Mouse (Mus musculus) kidney, embryonic 15.5 days (tissue): ENCODE measurements around the gene Prkacb. TPM values are rescaled to one million over a fixed set of nuclear protein-coding genes. Genes with fewer than 3 reads are reported as not detected.

Source experiments
- ATAC-seq: fragments of 200-750 bp; cut with Nextera tagmentation; replicated peaks from 2 replicates; pipeline ENCODE4 v1.8.0; 2017; ENCODE audit warnings: moderate TSS enrichment; ENCODE audit not compliant: low FRiP score
- H3K27ac ChIP-seq: fragments of 300-500 bp; sonication (generic); 2 replicates; pipeline ENCODE4 v1.5.1; 2015; ENCODE audit warnings: mild to moderate bottlenecking, inconsistent platforms
- H3K27me3 ChIP-seq: fragments of 300-500 bp; sonication (generic); 2 replicates; pipeline ENCODE4 v1.6.1; 2015; ENCODE audit warnings: inconsistent platforms
- H3K36me3 ChIP-seq: fragments of 300-500 bp; sonication (generic); 2 replicates; pipeline ENCODE4 v1.6.1; 2015; ENCODE audit warnings: inconsistent platforms
- H3K4me1 ChIP-seq: fragments of 300-500 bp; sonication (generic); 2 replicates; pipeline ENCODE4 v1.6.1; 2015; ENCODE audit warnings: inconsistent platforms
- H3K4me2 ChIP-seq: fragments of 300-500 bp; sonication (generic); 2 replicates; pipeline ENCODE4 v1.6.1; 2015; ENCODE audit warnings: moderate library complexity, mild to moderate bottlenecking, inconsistent platforms
- H3K4me3 ChIP-seq: fragments of 300-500 bp; sonication (generic); replicated peaks from 2 replicates; pipeline ENCODE4 v1.5.1; 2015; ENCODE audit warnings: mild to moderate bottlenecking, inconsistent platforms
- H3K9ac ChIP-seq: fragments of 300-500 bp; sonication (generic); 2 replicates; pipeline ENCODE4 v1.6.1; 2015; ENCODE audit warnings: mild to moderate bottlenecking, inconsistent platforms
- H3K9me3 ChIP-seq: fragments of 300-500 bp; sonication (generic); replicated peaks from 2 replicates; pipeline ENCODE4 v1.6.1; 2016; ENCODE audit warnings: inconsistent platforms
- WGBS: fragments of 180-500 bp; shearing (Covaris S2); methylation state at CpG from one replicate; pipeline ENCODE4 v1.1.7; 2015; ENCODE audit warnings: mixed read lengths; 5-methylcytosine and 5-hydroxymethylcytosine counted together
- polyA plus RNA-seq: library from polyadenylated mRNA; unstranded; fragments of >200 nt; fragmentation: Nextera tagmentation; extraction: Ambion mirVana; gene quantifications from 2 replicates; pipeline ENCODE4 v1.2.1, GENCODE M21; 2015

Prkacb gene
- polyA plus RNA-seq, 1 experiment from 2014 or later = 62.5 TPM

DNA sequence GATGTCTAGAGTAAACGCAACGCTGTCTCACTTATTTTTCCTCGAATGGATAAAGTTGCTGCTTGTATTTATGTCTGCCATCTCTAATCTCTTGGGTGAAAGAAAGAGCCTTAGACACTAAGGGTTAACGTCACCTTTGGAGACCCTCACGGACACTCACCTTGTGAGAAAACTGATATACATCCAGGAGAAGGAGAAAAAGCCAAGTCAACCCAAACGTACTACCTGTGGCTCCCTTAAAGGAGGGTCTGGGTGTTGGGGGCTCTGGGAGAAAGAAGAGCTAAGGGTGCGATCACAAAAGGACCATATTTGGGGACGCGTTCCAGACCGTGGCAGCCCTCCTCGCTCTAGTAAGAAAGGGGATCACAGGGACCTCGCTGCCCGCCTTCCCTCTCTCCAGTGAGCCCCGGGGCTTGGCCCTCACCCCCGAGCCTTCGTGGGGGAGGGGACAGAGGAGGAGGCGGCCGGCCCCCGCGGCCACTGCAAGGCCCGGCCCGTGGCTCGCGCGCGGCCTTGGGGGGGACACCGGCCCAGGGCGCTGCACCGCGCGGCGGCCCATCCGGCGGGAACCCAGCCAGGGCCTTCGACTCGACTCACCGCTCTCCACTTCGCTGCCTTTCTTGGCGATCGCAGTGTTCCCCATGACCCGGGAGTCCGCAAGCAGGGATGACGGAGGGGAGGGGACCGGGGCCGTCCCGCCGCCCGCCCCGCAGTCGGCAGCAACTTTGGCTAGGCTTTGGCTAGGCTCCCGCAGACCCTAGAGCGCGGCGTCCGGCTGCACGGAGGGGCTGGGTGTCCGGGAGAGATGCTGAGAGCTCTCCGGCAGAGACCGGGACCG, 530 bp downstream of the Prkacb start:
- Histone ChIP-seq H3K36me3 (no peaks in the 10 kb centered on the region), H3K4me2 (peak overlapping the region; percentile 87), H3K4me3 (peak overlapping the region; percentile 86), H3K27me3 (no peaks in the 10 kb centered on the region), H3K4me1 (peaks cover 13% of the 10 kb centered on the region; the same call in 1 of the 2 replicates), H3K9me3 (no peaks in the 10 kb centered on the region), H3K9ac (peak overlapping the region; percentile 92), H3K27ac (peak overlapping the region; percentile 96)
- under 1% methylated on average over 60 of the region's 60 CpGs for WGBS
- ATAC-seq = peak; percentile 85

DNA sequence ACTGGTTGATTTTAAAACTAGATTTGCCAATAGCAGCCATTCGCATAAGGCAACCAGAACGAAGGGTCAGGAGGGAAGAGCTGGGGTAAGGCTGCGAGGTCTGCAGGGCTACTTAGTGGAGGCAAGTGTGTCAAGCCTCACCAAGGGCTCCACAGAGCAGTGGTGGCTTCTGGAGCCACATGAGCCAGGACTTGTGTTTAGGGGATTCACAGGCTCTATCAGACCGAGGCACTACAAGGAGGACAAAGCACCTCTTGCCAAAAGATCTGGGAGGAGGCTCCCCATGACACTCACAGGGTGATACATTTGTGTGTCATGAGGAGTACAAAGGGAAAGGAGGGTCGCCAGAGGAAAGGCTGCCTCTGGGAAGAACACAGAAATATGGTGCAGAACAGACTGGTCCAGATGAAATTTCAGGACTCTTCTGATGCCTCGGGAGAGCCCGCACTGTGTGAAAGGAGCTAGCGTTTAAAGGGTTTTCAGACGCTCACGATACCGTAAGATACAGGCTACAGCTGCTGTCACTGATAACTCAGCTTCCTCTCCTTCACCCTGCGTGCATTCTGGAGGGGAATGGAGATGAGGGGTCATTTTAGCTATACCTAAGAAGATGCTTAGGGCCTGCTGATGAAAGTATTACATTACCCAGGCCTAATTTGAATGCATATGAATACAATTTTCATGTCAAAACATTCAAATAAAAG, 19.1 kb downstream of the Prkacb start:
- no peaks in the 10 kb centered on the region for H3K9me3 ChIP-seq
- H3K27me3 ChIP-seq = no peaks in the 10 kb centered on the region
- no peak overlapping the region for H3K4me3 ChIP-seq
- no peaks in the 10 kb centered on the region for H3K4me1 ChIP-seq
- H3K4me2 ChIP-seq = no peak overlapping the region
- H3K36me3 ChIP-seq = no peaks in the 10 kb centered on the region
- no peak overlapping the region for H3K27ac ChIP-seq
- H3K9ac ChIP-seq = no peak overlapping the region
- 89% methylated on average over 12 of the region's 12 CpGs for WGBS
- no peak for ATAC-seq

DNA sequence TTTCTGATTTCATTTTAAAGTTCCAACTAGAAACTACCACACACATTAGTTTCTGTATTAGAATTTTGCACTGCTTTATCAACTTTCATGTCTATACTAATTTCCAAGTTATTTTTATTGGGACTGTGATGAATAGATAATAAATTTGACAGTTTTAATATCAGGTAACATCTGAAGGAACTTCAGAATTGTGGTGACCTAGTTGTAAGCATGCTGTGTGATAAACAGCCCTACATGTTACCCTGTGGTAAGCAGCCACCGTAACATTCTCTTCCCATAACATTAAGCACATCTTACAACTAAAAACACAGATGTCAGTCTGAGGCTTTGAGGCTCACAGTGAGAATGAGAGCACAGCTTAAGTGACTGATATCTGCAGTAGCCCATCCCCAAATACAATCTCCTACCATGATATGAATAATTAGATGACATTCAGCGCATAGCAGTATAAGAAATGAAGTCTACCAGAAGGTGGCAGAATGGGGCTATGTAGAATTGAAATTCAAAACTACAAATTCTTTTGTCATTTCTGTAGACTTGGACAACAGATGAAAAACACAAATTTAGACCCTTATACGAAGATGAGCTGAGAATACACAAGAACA, 20.5 kb downstream of the Prkacb start:
- Histone ChIP-seq H3K27ac (no peak overlapping the region), H3K27me3 (no peaks in the 10 kb centered on the region), H3K9ac (no peak overlapping the region), H3K4me2 (no peak overlapping the region), H3K9me3 (no peaks in the 10 kb centered on the region), H3K4me1 (no peaks in the 10 kb centered on the region), H3K36me3 (no peaks in the 10 kb centered on the region), H3K4me3 (no peak overlapping the region)
- no peak for ATAC-seq
- WGBS = 91% methylated on average over 3 of the region's 3 CpGs

DNA sequence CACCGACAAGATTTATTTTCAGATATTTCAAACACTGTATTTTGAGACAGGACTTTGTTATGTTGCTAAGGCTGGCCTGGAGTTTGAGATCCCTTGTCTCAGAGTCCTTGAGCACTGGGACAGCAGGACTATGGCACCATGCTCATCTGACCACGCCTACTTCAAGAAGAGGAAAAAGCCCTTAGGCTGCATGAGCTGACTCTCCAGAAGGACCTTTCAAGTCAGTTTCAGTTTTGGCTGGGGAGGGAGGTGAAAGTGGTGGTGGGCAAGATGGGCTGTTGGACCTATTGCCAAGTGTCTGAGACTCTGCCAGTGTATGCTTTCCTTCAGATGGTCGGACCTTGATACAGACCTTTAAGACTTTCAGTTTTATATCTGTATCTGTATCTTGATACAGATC, 28.6 kb downstream of the Prkacb start:
- H3K9ac ChIP-seq = no peak overlapping the region
- H3K9me3 ChIP-seq = no peaks in the 10 kb centered on the region
- ATAC-seq = no peak
- peaks cover 8% of the 10 kb centered on the region; the same call in 1 of the 2 replicates for H3K4me1 ChIP-seq
- H3K27ac ChIP-seq = no peak overlapping the region
- no peaks in the 10 kb centered on the region for H3K27me3 ChIP-seq
- H3K4me2 ChIP-seq = no peak overlapping the region
- WGBS = 83% methylated on average over 3 of the region's 3 CpGs
- H3K36me3 ChIP-seq = no peaks in the 10 kb centered on the region
- no peak overlapping the region for H3K4me3 ChIP-seq

DNA sequence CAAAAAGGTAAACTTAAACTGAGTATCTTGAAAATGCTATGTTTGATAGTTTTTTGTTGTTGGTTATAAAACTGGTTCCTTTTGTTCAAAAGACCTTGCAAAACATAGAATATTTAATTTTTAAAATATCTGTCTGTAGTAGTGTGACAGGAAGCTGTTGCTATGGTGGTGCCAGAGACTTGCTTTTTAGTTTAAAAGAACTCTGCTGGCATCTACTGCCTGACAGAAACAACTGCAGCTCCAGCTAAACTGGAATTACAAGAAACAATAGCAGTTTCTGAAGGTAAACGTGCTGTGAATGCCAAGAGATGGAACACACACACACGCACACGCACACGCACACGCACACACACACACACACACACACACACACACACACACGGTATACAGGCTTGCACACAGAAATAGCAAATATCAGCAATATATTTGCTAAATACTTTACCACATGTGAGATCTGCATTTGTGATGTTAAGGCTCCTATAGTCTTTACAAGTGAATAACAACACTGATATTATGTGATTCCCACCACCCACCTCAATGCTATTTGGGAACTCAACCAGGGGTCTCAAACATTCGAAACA, 29.1 kb downstream of the Prkacb start:
- WGBS = 76% methylated on average over 7 of the region's 7 CpGs
- H3K27ac ChIP-seq = no peak overlapping the region
- H3K4me1 ChIP-seq = peaks cover 8% of the 10 kb centered on the region; the same call in 1 of the 2 replicates
- H3K4me3 ChIP-seq = no peak overlapping the region
- H3K36me3 ChIP-seq = no peaks in the 10 kb centered on the region
- no peaks in the 10 kb centered on the region for H3K27me3 ChIP-seq
- H3K9ac ChIP-seq = no peak overlapping the region
- H3K4me2 ChIP-seq = no peak overlapping the region
- ATAC-seq = no peak
- no peaks in the 10 kb centered on the region for H3K9me3 ChIP-seq

DNA sequence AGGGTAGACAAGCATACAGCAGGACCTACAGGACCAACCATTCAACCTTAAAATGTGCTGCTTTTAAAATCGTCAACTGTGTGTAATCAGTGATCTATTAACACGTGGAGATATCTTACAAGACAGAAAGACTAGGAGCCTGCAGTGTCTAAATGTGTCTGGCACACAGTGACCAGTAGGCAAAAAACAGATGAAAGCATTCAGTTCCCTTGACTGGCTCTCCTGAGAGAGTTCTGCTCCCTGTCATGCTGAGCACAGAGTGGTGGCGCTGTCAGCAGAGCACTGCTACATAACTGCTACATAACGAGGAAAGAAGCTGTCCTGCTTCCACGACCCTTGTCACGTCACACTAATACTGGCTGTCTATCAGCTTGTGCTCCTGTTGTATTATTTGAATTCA, 30.2 kb downstream of the Prkacb start:
- Histone ChIP-seq H3K9ac (no peak overlapping the region), H3K4me3 (no peak overlapping the region), H3K4me1 (peaks cover 8% of the 10 kb centered on the region; the same call in 1 of the 2 replicates), H3K27me3 (no peaks in the 10 kb centered on the region), H3K4me2 (no peak overlapping the region), H3K36me3 (no peaks in the 10 kb centered on the region), H3K9me3 (no peaks in the 10 kb centered on the region), H3K27ac (no peak overlapping the region)
- 48% methylated on average over 6 of the region's 6 CpGs for WGBS
- ATAC-seq = peak; percentile 84

DNA sequence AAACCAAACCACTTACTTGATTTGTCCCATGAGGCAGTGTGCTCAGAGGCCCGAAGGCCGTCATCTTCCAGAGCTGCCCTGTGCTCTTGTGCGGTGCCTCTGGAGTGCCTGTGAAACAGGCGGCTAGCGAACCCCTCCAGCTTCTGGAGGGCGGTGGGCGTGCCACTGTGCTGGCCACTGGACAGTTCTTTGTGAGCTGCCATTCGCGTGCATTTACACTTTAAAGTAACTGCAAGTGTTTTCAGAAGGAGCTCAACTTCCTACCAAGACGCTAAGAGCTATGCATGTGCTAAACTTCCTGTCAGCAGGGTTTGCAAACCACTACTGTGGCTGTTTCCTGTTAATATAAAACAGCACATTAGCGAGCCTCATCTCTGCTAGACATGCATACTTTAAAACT, 31.7 kb downstream of the Prkacb start:
- Histone ChIP-seq H3K9ac (no peak overlapping the region), H3K27me3 (no peaks in the 10 kb centered on the region), H3K27ac (peak overlapping the region; percentile 77), H3K36me3 (no peaks in the 10 kb centered on the region), H3K4me2 (peak overlapping the region; percentile 52), H3K4me1 (peaks cover 8% of the 10 kb centered on the region; the same call in 1 of the 2 replicates), H3K9me3 (no peaks in the 10 kb centered on the region), H3K4me3 (peak overlapping the region; percentile 20)
- peak; percentile 76 for ATAC-seq
- WGBS = 15% methylated on average over 11 of the region's 11 CpGs

DNA sequence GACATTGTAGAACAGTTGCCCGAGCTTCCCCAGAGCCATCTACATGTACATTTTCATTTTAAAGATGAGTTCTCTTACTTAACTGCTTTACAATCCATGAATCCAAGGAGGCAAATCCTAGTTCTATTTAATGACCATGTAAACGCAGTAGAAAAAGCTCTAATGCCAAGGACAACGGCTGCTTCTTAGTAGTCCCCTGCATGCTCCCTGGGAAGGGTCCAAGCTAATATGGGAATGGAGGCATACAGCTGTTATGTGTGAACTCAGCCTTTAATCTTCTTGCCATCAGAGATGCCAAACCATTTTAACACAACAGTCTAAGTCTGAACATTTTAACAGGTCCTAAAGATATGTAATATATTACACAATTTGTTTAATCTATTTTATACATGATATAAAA, 32.5 kb downstream of the Prkacb start:
- Histone ChIP-seq H3K27me3 (no peaks in the 10 kb centered on the region), H3K27ac (no peak overlapping the region), H3K36me3 (no peaks in the 10 kb centered on the region), H3K9me3 (no peaks in the 10 kb centered on the region), H3K4me1 (peaks cover 8% of the 10 kb centered on the region; the same call in 1 of the 2 replicates), H3K4me2 (no peak overlapping the region), H3K9ac (no peak overlapping the region), H3K4me3 (no peak overlapping the region)
- no peak for ATAC-seq
- WGBS = 81% methylated on average over 3 of the region's 3 CpGs

DNA sequence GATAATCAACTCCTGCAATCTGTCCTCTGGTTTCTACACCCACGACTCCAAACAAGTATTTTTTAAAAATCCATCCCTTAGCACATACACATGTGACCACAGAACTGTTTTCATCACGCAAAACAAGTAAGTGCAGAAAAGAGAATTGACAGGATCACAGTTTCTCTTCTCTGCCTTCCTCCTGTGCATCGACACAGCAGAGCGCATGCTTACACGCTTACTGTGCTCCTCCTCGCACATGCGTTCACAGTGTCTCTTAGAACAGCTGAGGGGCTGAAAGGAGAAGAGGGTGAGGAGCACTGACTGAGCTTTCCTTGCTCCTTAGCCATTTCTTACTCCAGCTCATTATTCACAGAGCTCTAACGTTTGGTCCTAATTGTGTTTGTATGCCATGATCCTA, 33.9 kb downstream of the Prkacb start:
- H3K4me3 ChIP-seq = no peak overlapping the region
- H3K9me3 ChIP-seq = no peaks in the 10 kb centered on the region
- H3K9ac ChIP-seq = no peak overlapping the region
- H3K4me2 ChIP-seq = no peak overlapping the region
- ATAC-seq = no peak
- peaks cover 8% of the 10 kb centered on the region; the same call in 1 of the 2 replicates for H3K4me1 ChIP-seq
- 81% methylated on average over 8 of the region's 8 CpGs for WGBS
- H3K27me3 ChIP-seq = no peaks in the 10 kb centered on the region
- no peak overlapping the region for H3K27ac ChIP-seq
- H3K36me3 ChIP-seq = no peaks in the 10 kb centered on the region

DNA sequence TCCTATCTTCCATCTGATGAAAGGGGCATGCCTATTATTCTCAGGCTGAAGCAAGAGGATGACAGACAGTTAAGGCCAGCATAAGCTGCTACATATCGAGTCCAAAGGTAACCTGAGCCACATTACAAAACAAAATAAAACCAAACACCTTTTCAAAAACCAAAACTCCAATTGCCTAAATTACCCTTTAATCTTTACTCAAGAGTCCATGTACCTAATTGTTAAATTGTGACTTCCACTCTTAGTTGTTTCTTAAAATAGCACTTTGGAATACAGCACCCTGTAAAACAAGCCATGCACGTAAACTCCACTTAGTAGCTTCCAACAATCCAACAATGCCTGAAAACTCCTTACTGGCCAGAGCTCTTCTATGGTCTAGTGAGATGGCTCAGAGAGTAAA, 34.3 kb downstream of the Prkacb start:
- Histone ChIP-seq H3K9ac (no peak overlapping the region), H3K36me3 (no peaks in the 10 kb centered on the region), H3K9me3 (no peaks in the 10 kb centered on the region), H3K4me3 (no peak overlapping the region), H3K4me1 (peaks cover 8% of the 10 kb centered on the region; the same call in 1 of the 2 replicates), H3K4me2 (no peak overlapping the region), H3K27ac (no peak overlapping the region), H3K27me3 (no peaks in the 10 kb centered on the region)
- WGBS = 44% methylated on average over 2 of the region's 2 CpGs
- no peak for ATAC-seq

DNA sequence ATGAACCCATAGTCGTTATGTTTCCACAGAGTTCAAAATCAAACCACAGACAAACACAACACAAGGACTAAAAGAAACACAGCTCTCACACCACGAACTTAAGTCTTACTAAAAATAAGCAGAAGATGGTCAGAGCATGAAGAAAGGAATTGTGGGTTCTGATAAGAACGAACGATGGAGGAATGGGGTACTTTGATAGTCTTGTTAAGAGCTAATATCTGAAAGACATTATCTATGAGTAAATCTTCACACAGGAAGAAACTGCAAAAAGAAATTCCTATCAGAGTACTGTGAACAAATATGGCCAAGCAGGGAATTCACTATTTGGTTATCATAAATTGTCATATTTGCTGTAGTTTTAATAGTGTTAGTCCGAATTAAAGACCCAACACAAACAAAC, 36.1 kb downstream of the Prkacb start:
- H3K9ac ChIP-seq = no peak overlapping the region
- ATAC-seq = no peak
- H3K4me1 ChIP-seq = peaks cover 8% of the 10 kb centered on the region; the same call in 1 of the 2 replicates
- no peak overlapping the region for H3K27ac ChIP-seq
- H3K4me3 ChIP-seq = no peak overlapping the region
- 83% methylated on average over 5 of the region's 5 CpGs for WGBS
- H3K27me3 ChIP-seq = no peaks in the 10 kb centered on the region
- no peak overlapping the region for H3K4me2 ChIP-seq
- no peaks in the 10 kb centered on the region for H3K36me3 ChIP-seq
- no peaks in the 10 kb centered on the region for H3K9me3 ChIP-seq

DNA sequence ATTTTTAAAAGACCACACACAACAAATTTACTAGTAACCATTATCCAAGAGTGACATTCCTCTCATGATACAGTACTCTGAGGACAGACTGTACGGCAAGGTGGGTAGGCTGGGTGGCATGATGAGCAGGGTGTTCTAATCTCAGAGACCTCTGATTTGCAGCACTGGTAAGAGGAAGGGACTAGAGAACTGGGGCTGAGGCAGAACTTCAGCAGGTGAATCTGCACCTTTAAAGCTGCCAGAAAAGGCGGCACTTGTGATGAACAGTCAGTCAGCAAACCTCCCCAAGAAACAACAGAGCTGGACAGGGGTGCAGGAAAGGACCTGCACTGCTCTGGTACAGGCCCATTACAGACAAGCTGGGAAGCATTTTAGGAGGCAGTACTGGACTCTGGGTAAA, 41.9 kb downstream of the Prkacb start:
- Histone ChIP-seq H3K4me1 (no peaks in the 10 kb centered on the region), H3K4me2 (no peak overlapping the region), H3K9ac (no peak overlapping the region), H3K27me3 (no peaks in the 10 kb centered on the region), H3K36me3 (0 out of 2 replicates have a peak, but pooled peaks cover 4% of the 10 kb centered on the region), H3K4me3 (no peak overlapping the region), H3K9me3 (no peaks in the 10 kb centered on the region), H3K27ac (no peak overlapping the region)
- 85% methylated on average over 2 of the region's 2 CpGs for WGBS
- no peak for ATAC-seq
